Mouse (Mus musculus) mature B cell (primary cell): Measurements from ENCODE around the gene Zfpm1.

Experiments used
- in situ Hi-C: fragments of 300-500 bp; cut with MboI; formaldehyde crosslinking; loops from 2 replicates; pipeline ENCODE4 v1.14.3; 2019

The Zfpm1 gene

GRCm38 (mm10) chr8:122296173-122297001 lies 14.4 kb downstream of the Zfpm1 start:
- in situ Hi-C loops, result no loop called here

- in situ Hi-C loops, result no loop called here
Measured at GRCm38 (mm10) chr8:122299581-122300254, 17.8 kb downstream of the Zfpm1 start.

GRCm38 (mm10) chr8:122301081-122301480 lies 19.1 kb downstream of the Zfpm1 start:
- in situ Hi-C loops, result no loop called here

- in situ Hi-C loops, result no loop called here
Measured at GRCm38 (mm10) chr8:122301866-122302265, 19.9 kb downstream of the Zfpm1 start.

- in situ Hi-C loops, result no loop called here
Measured at GRCm38 (mm10) chr8:122303451-122303850, 21.5 kb downstream of the Zfpm1 start.

GRCm38 (mm10) chr8:122304058-122304457 lies 22.1 kb downstream of the Zfpm1 start:
- in situ Hi-C loops, result no loop called here

GRCm38 (mm10) chr8:122306660-122307399 lies 24.9 kb downstream of the Zfpm1 start:
- in situ Hi-C loops, result no loop called here

GRCm38 (mm10) chr8:122307836-122308235 lies 25.9 kb downstream of the Zfpm1 start:
- in situ Hi-C loops, result no loop called here

GRCm38 (mm10) chr8:122309272-122309671 lies 27.3 kb downstream of the Zfpm1 start:
- in situ Hi-C loops, result no loop called here

- in situ Hi-C loops, result no loop called here
Measured at GRCm38 (mm10) chr8:122311115-122311514, 29.2 kb downstream of the Zfpm1 start.

- in situ Hi-C loops, result no loop called here
Measured at GRCm38 (mm10) chr8:122312553-122312952, 30.6 kb downstream of the Zfpm1 start.

- in situ Hi-C loops, result no loop called here
Measured at GRCm38 (mm10) chr8:122313310-122313709, 31.4 kb downstream of the Zfpm1 start.

GRCm38 (mm10) chr8:122314899-122315496 lies 33.1 kb downstream of the Zfpm1 start:
- in situ Hi-C loops, result no loop called here

GRCm38 (mm10) chr8:122316402-122316801 lies 34.5 kb downstream of the Zfpm1 start:
- in situ Hi-C loops, result no loop called here

- in situ Hi-C loops, result no loop called here
Measured at GRCm38 (mm10) chr8:122317918-122318475, 36.1 kb downstream of the Zfpm1 start.

- in situ Hi-C loops, result no loop called here
Measured at GRCm38 (mm10) chr8:122319045-122319707, 37.2 kb downstream of the Zfpm1 start.

GRCm38 (mm10) chr8:122319708-122320075 lies 37.8 kb downstream of the Zfpm1 start:
- in situ Hi-C loops, result loop anchor here (5.0 kb wide), 1 partner anchor 37 kb away; the partner anchor contains the start of gene Zfpm1

GRCm38 (mm10) chr8:122320541-122320940 lies 38.6 kb downstream of the Zfpm1 start:
- in situ Hi-C loops, result loop anchor here (5.0 kb wide), 1 partner anchor 38 kb away; the partner anchor contains the start of gene Zfpm1

GRCm38 (mm10) chr8:122321455-122321921 lies 39.5 kb downstream of the Zfpm1 start:
- in situ Hi-C loops, result loop anchor here (5.0 kb wide), 1 partner anchor 39 kb away; the partner anchor contains the start of gene Zfpm1

- in situ Hi-C loops, result loop anchor here (5.0 kb wide), 1 partner anchor 40 kb away; the partner anchor contains the start of gene Zfpm1
Measured at GRCm38 (mm10) chr8:122322126-122322525, 40.2 kb downstream of the Zfpm1 start.

- in situ Hi-C loops, result loop anchor here (5.0 kb wide), 1 partner anchor 40 kb away; the partner anchor contains the start of gene Zfpm1
Measured at GRCm38 (mm10) chr8:122322792-122323191, 40.9 kb downstream of the Zfpm1 start.
